10 mouse cellular contexts compared by ENCODE assay signal in the genomic region with DNA sequence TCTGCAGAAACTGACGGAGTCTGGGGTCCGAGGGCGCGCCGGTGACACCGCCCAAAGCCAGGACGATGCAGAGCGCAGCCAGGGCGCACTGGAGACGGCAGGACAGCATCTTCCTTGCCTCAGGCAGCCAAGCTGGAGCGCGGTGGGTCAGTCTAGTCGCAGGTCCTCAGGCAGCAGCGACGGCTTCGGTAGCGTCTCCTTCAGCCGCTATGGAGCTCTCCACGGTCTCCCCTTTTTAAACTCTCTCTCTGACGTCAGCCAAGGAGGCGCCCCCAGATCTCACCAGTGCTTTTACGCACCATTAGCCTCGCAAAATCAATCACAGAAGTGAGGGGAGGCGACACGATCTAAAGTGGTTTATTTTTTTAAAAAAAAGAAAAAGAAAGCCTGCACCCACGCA. TPM values are rescaled to one million over a fixed set of nuclear protein-coding genes. Genes with fewer than 3 reads are reported as not detected.
DNase-seq lines count a peak whose midpoint lies in the region; ATAC-seq and TF ChIP-seq lines count a peak whose summit lies in the region.
"Had no signal": no experiment of that assay in that cellular context is flagged by ENCODE, and none has a peak within 500 bp of the region (broad histone marks: within the 10 kb centered on the region; RNA-seq: fewer than 3 reads in every experiment).

Sst (minus strand) TSS at position 323 of the 400 bp plus-strand sequence.

- H3K27ac ChIP-seq in hindbrain, embryonic 10.5 days: no peak within 1 kb of the TSS
- 0 out of 2 replicates have a peak within 1 kb of the TSS, but pooled peaks have one; percentile 13 for H3K27ac ChIP-seq in neural tube, embryonic 15.5 days (replicated peaks)
- no peak within 1 kb of the TSS for H3K27ac ChIP-seq in lung, postnatal 0 days (ENCODE audit: low read length)
- H3K27ac ChIP-seq: liver, embryonic 15.5 days had no signal

- peaks cover 11% of the 10 kb centered on the region; the same call in 1 of the 2 replicates for H3K4me1 ChIP-seq in hindbrain, embryonic 10.5 days (replicated peaks)
- H3K4me1 ChIP-seq in neural tube, embryonic 15.5 days: peaks cover 11% of the 10 kb centered on the region
- H3K4me1 ChIP-seq in lung, adult 2 months (ENCODE audit: control insufficient read depth, insufficient read depth, low read length): no peaks in the 10 kb centered on the region
- no peaks in the 10 kb centered on the region for H3K4me1 ChIP-seq in lung, postnatal 0 days (ENCODE audit: insufficient read depth, low read depth, low read length)
- H3K4me1 ChIP-seq: liver, embryonic 15.5 days had no signal

- no peak for TF ChIP-seq CTCF in lung, adult 2 months (IDR thresholded peaks at IDR 0.05; ENCODE audit: insufficient read depth, low read length)
- no peak for TF ChIP-seq CTCF in lung, postnatal 0 days (IDR thresholded peaks at IDR 0.05)

- peaks cover 39% of the 10 kb centered on the region for H3K27me3 ChIP-seq in hindbrain, embryonic 10.5 days (ENCODE audit: insufficient read depth, poor library complexity, severe bottlenecking)
- peaks cover 27% of the 10 kb centered on the region for H3K27me3 ChIP-seq in neural tube, embryonic 15.5 days (replicated peaks)
- peaks cover 11% of the 10 kb centered on the region for H3K27me3 ChIP-seq in lung, postnatal 0 days (replicated peaks; ENCODE audit: insufficient read depth, low read length)

- H3K36me3 ChIP-seq in hindbrain, embryonic 10.5 days: no peaks in the 10 kb centered on the region
- H3K36me3 ChIP-seq in neural tube, embryonic 15.5 days: no peaks in the 10 kb centered on the region
- H3K36me3 ChIP-seq in lung, postnatal 0 days (ENCODE audit: insufficient read depth, low read length): no peaks in the 10 kb centered on the region
- H3K36me3 ChIP-seq: liver, embryonic 15.5 days had no signal

- no peak for DNase-seq in left cerebral cortex, adult 18-20 months (ENCODE audit: low spot score in 2 of 2)
- no peak for DNase-seq in left cerebral cortex, adult 11 months (ENCODE audit: low spot score)
- peak; percentile 18 for DNase-seq in hindbrain, embryonic 10.5 days (ENCODE audit: low spot score)
- DNase-seq in left cerebral cortex, postnatal 14 days (ENCODE audit: low spot score in 2 of 2): no peak
- DNase-seq in lung, adult 2 months: no peak
- DNase-seq in lung, postnatal 0 days (ENCODE audit: low spot score): no peak
- DNase-seq in heart, postnatal 25 days (ENCODE audit: low spot score): no peak

- WGBS in hindbrain, embryonic 10.5 days: 6% methylated on average over 26 of the region's 26 CpGs
- 6% methylated on average over 26 of the region's 26 CpGs for WGBS in neural tube, embryonic 15.5 days
- 7% methylated on average over 26 of the region's 26 CpGs for WGBS in lung, adult 2 months
- 8% methylated on average over 26 of the region's 26 CpGs for WGBS in lung, postnatal 0 days

- H3K9ac ChIP-seq in neural tube, embryonic 15.5 days (replicated peaks): peak within 1 kb of the TSS; percentile 44
- no peak within 1 kb of the TSS for H3K9ac ChIP-seq in lung, postnatal 0 days (replicated peaks; ENCODE audit: low read depth)
- H3K9ac ChIP-seq: liver, embryonic 15.5 days had no signal

- H3K9me3 ChIP-seq in hindbrain, embryonic 10.5 days: no peaks in the 10 kb centered on the region
- no peaks in the 10 kb centered on the region for H3K9me3 ChIP-seq in neural tube, embryonic 15.5 days (replicated peaks)
- no peaks in the 10 kb centered on the region for H3K9me3 ChIP-seq in lung, postnatal 0 days (ENCODE audit: low read length)
- H3K9me3 ChIP-seq: liver, embryonic 15.5 days had no signal

- no peak for TF ChIP-seq EP300 in lung, postnatal 0 days (IDR thresholded peaks at IDR 0.05)

- peak within 1 kb of the TSS; percentile 37 for H3K4me3 ChIP-seq in hindbrain, embryonic 10.5 days
- H3K4me3 ChIP-seq in neural tube, embryonic 15.5 days (replicated peaks): peak within 1 kb of the TSS; percentile 35
- no peak within 1 kb of the TSS for H3K4me3 ChIP-seq in lung, adult 2 months (replicated peaks; ENCODE audit: extremely low read depth, low read depth, low read length)
- H3K4me3 ChIP-seq in lung, postnatal 0 days (ENCODE audit: low read depth, low read length): no peak within 1 kb of the TSS
- H3K4me3 ChIP-seq: liver, embryonic 15.5 days had no signal

- no peak for TF ChIP-seq POLR2A in lung, adult 2 months (IDR thresholded peaks at IDR 0.05; ENCODE audit: borderline replicate concordance, extremely low read depth, low read depth, low read length)

- H3K4me2 ChIP-seq in neural tube, embryonic 15.5 days: peak within 1 kb of the TSS; percentile 63
- no peak within 1 kb of the TSS for H3K4me2 ChIP-seq in lung, postnatal 0 days (replicated peaks; ENCODE audit: low read depth, low read length)
- H3K4me2 ChIP-seq: liver, embryonic 15.5 days had no signal

- peak; percentile 55 for ATAC-seq in neural tube, embryonic 15.5 days (ENCODE audit: low FRiP score)
- no peak for ATAC-seq in lung, postnatal 0 days

- intact Hi-C loops in left cerebral cortex, postnatal 14 days (cut with DNase I): loop anchor here (10.0 kb wide), 1 partner anchor 156 kb away; no protein-coding TSS in a partner anchor
- intact Hi-C loops in heart, postnatal 25 days (cut with DNase I): no loop called here

RNA-seq across cellular contexts. Expression of gene Sst, which starts in this region (rescaled TPM):
- total RNA-seq in left cerebral cortex, adult 18-20 months (2021): 100 to 1,000 TPM; 420 to 444 TPM
- polyA plus RNA-seq in hindbrain, embryonic 10.5 days (2016; fragmentation: Nextera tagmentation; extraction: Ambion mirVana): 101 and 111 TPM in 2 replicates
- 100 to 1,000 TPM; 353 to 455 TPM for total RNA-seq in left cerebral cortex, postnatal 14 days (2021)
- polyA plus RNA-seq in neural tube, embryonic 15.5 days (2015; fragmentation: Nextera tagmentation; extraction: Ambion mirVana): 237 and 269 TPM in 2 replicates
- 0.18 TPM in 1 of 2 replicates, not detected in the other for polyA plus RNA-seq in lung, adult 2 months (2012; rRNA removed)
- not detected in 2 replicates for polyA plus RNA-seq in lung, postnatal 0 days (2015; fragmentation: Nextera tagmentation; extraction: Ambion mirVana)
- total RNA-seq in heart, postnatal 25 days (2021): not detected
- total RNA-seq: heart, postnatal 14 days had no signal

Comparison
In these comparisons a context has a peak if more than half of its experiments do, and no peak if none do; other contexts are left out.
1. RNA of gene Sst (total RNA-seq): 353 to 455 TPM in left cerebral cortex, postnatal 14 days and 420 to 444 TPM in left cerebral cortex, adult 18-20 months; not detected in heart, postnatal 25 days; every median in the first group is over 100 times any median in the second.
2. RNA of gene Sst (polyA plus RNA-seq): 237 to 269 TPM in neural tube, embryonic 15.5 days and 101 to 111 TPM in hindbrain, embryonic 10.5 days; not detected in lung, postnatal 0 days and 0.18 TPM in lung, adult 2 months; every median in the first group is over 10 times any median in the second.
3. H3K4me3 ChIP-seq: peak in hindbrain, embryonic 10.5 days (single experiment) and neural tube, embryonic 15.5 days (single experiment); none in lung, adult 2 months (single experiment) and lung, postnatal 0 days (single experiment).